Mouse (Mus musculus) frontal cortex, postnatal 10 days (tissue): ENCODE results near the gene Gins2.

Experiments used
- DNase-seq, 2 experiments: peaks; one replicate each; pipeline ENCODE4 v3.0.0; 2022; ENCODE audit warnings: low spot score in 2 of 2, mixed read lengths in 1 of 2

Gene Gins2

GRCm38 (mm10) chr8:120588908-120589771 is at the start of gene Gins2:
Gene Gins2 (minus strand): TSS chr8:120589304.
- DNase-seq: peak; percentile 99

GRCm38 (mm10) chr8:120634329-120634839 is 45.3 kb upstream of the Gins2 start:
- DNase-seq: peak in 1 of 2 experiments; percentile 37

GRCm38 (mm10) chr8:120633665-120634271 is 44.7 kb upstream of the Gins2 start:
- no peak for DNase-seq

DNA sequence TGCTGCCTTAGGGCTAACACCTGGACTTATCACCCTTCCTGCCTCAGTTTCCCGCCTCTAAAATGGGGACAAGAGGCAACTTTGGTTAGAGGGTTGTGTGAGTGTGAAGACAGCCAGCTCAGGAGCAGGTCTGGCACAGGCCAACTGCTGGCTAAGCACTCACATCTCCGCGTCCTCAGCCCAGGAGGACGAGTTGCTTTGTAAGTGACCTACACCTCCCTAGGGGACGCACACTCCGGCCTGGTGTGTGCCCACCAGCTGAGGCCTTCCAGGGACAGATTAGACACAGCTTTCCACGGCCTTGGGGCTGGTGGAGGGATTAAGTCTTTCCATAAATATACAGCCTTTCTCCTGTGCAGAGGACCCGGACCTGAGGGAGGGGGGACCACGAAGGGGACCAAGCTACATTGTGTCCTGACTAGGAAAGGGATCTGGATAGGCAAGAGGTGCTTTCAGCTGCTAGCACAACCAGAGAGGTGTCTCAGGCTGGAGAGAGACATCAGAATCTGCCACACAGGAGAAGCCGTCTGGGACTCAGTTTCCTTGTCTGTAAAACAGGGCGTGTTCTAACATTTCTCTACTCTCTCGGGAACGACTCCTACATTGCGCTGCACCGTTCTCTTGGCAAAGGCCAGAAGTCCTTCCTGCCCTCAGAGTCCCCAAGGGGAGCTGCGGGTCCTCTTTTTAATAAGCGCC is 44.0 kb upstream of the Gins2 start:
- no peak for DNase-seq

- no peak for DNase-seq
Measured at GRCm38 (mm10) chr8:120631441-120632375, 42.6 kb upstream of the Gins2 start.

DNA sequence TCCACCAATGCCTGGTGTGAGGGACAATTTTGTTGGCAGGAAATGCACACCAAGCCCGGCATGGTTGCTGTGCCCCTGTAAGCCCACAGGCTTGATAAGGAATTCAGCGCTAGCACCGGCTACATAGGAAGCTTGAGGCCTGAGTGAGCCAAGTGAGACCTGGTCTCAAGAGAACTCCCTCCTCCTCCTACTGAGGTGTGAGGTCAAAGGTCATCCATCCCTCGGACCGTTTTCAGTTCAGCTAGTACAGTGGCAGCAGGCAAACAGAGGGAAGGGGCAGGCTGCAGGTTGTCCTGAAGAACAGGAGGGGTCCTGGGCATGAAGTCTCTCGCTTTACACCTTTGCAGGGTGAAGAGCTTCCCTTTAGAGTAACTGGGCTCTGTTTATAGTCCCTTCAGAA is 41.7 kb upstream of the Gins2 start:
- DNase-seq: no peak

DNA sequence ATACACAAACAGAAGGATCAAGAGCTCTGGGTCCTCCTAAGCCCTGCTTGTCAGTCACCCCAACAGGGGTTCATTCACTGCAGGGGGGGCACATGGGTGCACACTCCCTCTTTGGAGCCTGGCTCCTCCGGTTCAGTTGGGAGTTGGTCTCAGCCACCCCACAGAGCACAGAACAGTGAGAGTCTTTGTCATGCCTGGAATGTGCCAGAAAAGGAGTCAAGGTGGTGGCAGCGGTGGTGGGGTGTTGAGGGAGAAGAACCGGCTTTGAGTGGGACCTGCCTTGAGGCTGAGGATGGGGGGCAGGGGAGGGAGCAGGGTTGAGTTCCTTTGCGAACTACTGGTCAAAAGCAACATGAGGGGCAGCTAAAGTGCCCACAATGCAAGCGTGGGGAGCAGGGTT is 40.9 kb upstream of the Gins2 start:
- DNase-seq: no peak

- DNase-seq: no peak
Measured at GRCm38 (mm10) chr8:120627298-120627697, 38.2 kb upstream of the Gins2 start.

- DNase-seq: no peak
Measured at GRCm38 (mm10) chr8:120626461-120626860, 37.4 kb upstream of the Gins2 start.

- no peak for DNase-seq
Measured at GRCm38 (mm10) chr8:120623608-120624007, 34.5 kb upstream of the Gins2 start.

DNA sequence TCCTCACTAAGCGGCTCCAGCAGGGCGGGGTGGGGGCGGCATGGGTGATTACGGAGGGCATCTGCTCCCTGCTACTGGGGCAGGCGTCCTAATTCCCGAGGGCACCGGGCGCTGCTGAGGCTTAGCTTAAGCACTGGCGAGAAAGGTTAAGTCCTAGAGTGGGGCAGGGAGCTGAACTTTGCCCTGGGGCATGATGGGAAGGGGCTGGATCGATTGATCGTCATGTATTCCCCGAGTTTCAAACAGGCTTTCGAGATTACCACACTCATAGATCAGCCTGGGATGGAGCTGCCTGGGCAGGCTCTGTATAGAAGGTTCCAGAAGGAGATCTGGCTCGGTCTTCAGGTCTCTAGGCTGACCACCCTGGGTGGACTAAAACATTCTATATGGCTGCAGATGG is 33.1 kb upstream of the Gins2 start:
- DNase-seq: no peak

GRCm38 (mm10) chr8:120620441-120620840 is 31.3 kb upstream of the Gins2 start:
- no peak for DNase-seq

GRCm38 (mm10) chr8:120619235-120620180 is 30.4 kb upstream of the Gins2 start:
- peak in 1 of 2 experiments; percentile 48 for DNase-seq

GRCm38 (mm10) chr8:120618110-120618509 is 29.0 kb upstream of the Gins2 start:
- DNase-seq: peak in 1 of 2 experiments; percentile 64

DNA sequence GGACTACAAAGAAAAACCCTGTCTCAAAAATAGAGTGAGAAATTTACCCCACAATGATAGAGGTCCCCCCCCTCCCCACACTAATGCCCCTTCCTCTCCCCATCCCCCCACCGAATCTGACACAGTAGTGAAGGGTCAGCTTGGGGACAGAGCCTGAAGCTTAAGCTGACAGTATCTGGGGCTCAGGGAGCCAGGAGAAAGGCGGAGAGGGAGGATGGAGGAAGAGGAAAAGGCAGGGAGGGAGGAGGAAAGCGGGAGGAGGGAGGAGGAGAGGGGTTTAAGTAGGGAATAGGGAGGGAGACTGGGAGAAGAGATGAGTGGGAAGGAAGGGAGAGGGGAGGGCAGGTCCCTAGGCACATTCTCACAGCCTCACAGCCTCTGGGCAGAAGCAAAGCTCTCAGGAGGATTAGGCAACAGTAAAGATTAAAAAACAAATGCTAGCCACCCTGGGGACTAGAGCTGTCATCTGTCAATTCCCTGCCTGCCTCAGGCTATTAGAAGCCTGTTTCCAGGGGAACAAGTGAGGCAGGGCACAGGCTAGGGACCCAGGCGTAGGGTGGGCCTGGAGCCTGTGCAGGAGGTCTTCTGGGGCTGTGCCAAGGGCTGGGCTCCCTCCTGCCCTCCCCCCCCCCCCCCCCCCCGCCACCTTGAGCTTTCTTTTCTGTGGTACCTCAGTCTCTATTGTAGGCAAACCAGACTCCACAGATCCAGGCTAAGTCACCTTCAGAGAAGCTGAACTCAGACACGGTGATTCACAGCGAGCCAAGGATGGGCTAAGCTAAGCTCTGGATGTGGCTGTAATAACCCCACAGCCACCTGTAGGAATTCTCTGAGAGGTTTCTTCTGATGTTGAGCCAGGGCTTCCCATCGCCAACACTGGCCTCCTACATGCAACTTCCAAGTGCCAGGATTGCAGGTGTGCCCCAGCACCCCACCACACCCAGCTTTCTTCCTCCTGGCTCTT is 27.8 kb upstream of the Gins2 start:
- DNase-seq: no peak

DNA sequence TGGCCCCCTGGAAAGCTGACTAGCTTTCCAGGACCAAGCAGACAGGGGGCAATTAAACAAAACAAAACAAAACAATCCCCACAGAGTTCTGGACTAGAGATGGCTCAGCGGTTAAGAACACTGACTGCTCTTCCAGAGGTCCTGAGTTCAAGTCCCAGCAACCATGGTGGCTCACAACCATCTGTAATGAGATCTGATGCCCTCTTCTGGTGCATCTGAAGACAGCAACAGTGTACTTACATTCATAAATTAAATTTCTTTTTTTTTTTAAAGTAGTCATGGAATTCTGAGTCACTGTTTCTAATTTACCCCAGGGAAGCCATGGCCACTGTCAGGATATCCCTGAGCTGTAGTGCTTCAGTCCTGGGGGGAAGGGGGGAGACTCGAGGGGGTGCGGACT is 25.4 kb upstream of the Gins2 start:
- DNase-seq: no peak

GRCm38 (mm10) chr8:120610824-120611223 is 21.7 kb upstream of the Gins2 start:
- DNase-seq: no peak

- DNase-seq: peak in 1 of 2 experiments; percentile 70
Measured at GRCm38 (mm10) chr8:120607885-120608284, 18.8 kb upstream of the Gins2 start.

GRCm38 (mm10) chr8:120607460-120607859 is 18.4 kb upstream of the Gins2 start:
- DNase-seq: no peak
